Mouse (Mus musculus): Measurements from ENCODE around the gene Lrtm1. TPM values are rescaled to one million over a fixed set of nuclear protein-coding genes. Genes with fewer than 3 reads are reported as not detected.

Gene Lrtm1
- polyA plus RNA-seq, 1 experiment from 2014 or later = 1.0 TPM

GRCm38 (mm10) chr14:29038246-29038645 lies 20.2 kb downstream of the Lrtm1 start:
- Histone ChIP-seq H3K4me2 (no peak overlapping the region), H3K9ac (no peak overlapping the region), H3K9me3 (replicated peaks) (no peaks in the 10 kb centered on the region), H3K4me1 (replicated peaks) (peaks cover 20% of the 10 kb centered on the region; the same call in 1 of the 2 replicates), H3K27ac (no peak overlapping the region), H3K27me3 (no peaks in the 10 kb centered on the region), H3K36me3 (no peaks in the 10 kb centered on the region), H3K4me3 (no peak overlapping the region)
- no peak for ATAC-seq (replicated peaks; ENCODE audit: insufficient number of reproducible peaks, insufficient read depth, low FRiP score, low read depth)
- 78% methylated on average over 5 of the region's 5 CpGs for WGBS

DNA sequence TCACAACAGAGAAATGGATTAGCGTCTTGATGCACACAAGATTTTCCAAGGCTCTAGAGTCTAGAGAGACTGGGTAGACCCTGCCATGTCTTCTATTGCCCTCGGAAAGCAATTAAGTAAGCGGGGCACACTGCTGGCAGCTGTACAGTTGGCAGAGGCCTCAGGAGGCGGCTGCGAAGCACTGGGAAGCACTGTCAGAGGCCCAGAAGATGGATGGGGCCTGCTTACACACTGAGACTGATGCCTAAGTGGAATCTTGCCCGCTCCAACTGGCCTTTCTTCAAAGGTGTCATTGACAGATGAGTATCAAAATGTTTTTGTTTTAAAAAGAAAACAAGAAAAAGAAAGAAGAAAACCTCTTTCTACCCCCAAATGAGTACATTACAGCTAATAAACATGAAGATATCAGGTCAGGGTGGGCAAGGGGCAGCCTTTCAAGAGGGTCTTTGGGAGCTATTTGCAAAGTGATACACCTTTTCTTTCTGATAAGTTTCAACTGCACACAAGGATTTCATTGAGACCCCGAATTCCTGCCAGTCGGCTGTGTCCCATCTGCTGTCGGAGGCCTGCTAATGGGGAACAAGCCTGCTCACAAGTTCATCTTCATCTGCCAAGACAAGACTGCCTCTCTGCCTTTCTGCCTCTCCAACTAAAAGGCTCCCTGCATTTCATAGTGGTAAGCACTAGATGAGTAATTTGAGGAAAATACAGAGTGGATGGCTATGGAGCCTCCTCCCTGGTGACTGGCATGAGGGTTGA lies 22.8 kb downstream of the Lrtm1 start:
- peak overlapping the region; percentile 43; the same call in 1 of the 2 replicates for H3K27ac ChIP-seq
- 60% methylated on average over 9 of the region's 9 CpGs for WGBS
- ATAC-seq (replicated peaks; ENCODE audit: insufficient number of reproducible peaks, insufficient read depth, low FRiP score, low read depth) = no peak

GRCm38 (mm10) chr14:29041498-29041897 lies 23.5 kb downstream of the Lrtm1 start:
- Histone ChIP-seq H3K4me2 (no peak overlapping the region), H3K9ac (no peak overlapping the region), H3K27ac (peak overlapping the region; percentile 43), H3K36me3 (no peaks in the 10 kb centered on the region), H3K4me3 (no peak overlapping the region), H3K4me1 (replicated peaks) (peaks cover 20% of the 10 kb centered on the region; the same call in 1 of the 2 replicates), H3K27me3 (no peaks in the 10 kb centered on the region), H3K9me3 (replicated peaks) (no peaks in the 10 kb centered on the region)
- WGBS = 61% methylated on average over 1 of the region's 1 CpGs
- ATAC-seq (replicated peaks; ENCODE audit: insufficient number of reproducible peaks, insufficient read depth, low FRiP score, low read depth) = no peak

More for the DNA sequence above, 22.8 kb downstream of the Lrtm1 start:
- H3K4me2 ChIP-seq = no peak overlapping the region
- H3K4me3 ChIP-seq = no peak overlapping the region
- H3K36me3 ChIP-seq = no peaks in the 10 kb centered on the region
- no peaks in the 10 kb centered on the region for H3K27me3 ChIP-seq
- H3K9ac ChIP-seq = no peak overlapping the region
- peaks cover 20% of the 10 kb centered on the region; the same call in 1 of the 2 replicates for H3K4me1 ChIP-seq (replicated peaks)
- H3K9me3 ChIP-seq (replicated peaks) = no peaks in the 10 kb centered on the region

- no peak for ATAC-seq (replicated peaks; ENCODE audit: insufficient number of reproducible peaks, insufficient read depth, low FRiP score, low read depth)
- Histone ChIP-seq H3K27ac (peak overlapping the region; percentile 43; the same call in 1 of the 2 replicates), H3K36me3 (no peaks in the 10 kb centered on the region), H3K4me3 (no peak overlapping the region), H3K27me3 (no peaks in the 10 kb centered on the region), H3K9ac (no peak overlapping the region), H3K9me3 (replicated peaks) (no peaks in the 10 kb centered on the region), H3K4me2 (no peak overlapping the region), H3K4me1 (replicated peaks) (peaks cover 20% of the 10 kb centered on the region; the same call in 1 of the 2 replicates)
- WGBS = 52% methylated on average over 1 of the region's 1 CpGs
These were observed 24.3 kb downstream of the Lrtm1 start for GRCm38 (mm10) chr14:29042355-29042754.

- WGBS = 26% methylated on average over 16 of the region's 16 CpGs
- Histone ChIP-seq H3K27me3 (no peaks in the 10 kb centered on the region), H3K36me3 (no peaks in the 10 kb centered on the region), H3K4me3 (no peak overlapping the region), H3K9me3 (replicated peaks) (no peaks in the 10 kb centered on the region), H3K4me1 (replicated peaks) (peaks cover 5% of the 10 kb centered on the region; the same call in 1 of the 2 replicates), H3K4me2 (no peak overlapping the region), H3K9ac (no peak overlapping the region), H3K27ac (no peak overlapping the region)
- no peak for ATAC-seq (replicated peaks; ENCODE audit: insufficient number of reproducible peaks, insufficient read depth, low FRiP score, low read depth)
These were observed 34.2 kb downstream of the Lrtm1 start for GRCm38 (mm10) chr14:29051951-29052835.

DNA sequence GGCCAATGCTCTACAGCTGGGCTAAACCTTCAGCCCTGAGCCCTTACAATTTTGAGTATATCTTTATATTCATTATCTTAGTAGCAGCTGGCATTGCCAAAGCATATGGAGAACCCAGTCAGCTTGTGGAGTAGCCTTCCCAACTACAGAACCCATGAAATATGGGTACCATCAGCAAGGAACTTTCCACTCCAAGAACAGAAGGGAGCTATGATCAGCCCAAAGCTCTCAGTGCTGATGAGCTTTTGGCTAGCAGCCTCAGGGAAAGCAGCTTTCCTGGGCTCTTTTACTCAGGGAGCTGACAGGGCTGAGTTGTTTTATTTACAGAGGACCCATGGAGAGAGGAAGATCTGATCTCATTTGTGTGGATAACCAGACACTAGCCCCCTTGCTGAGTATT lies 42.7 kb downstream of the Lrtm1 start:
- H3K27ac ChIP-seq = no peak overlapping the region
- H3K9ac ChIP-seq = no peak overlapping the region
- ATAC-seq (replicated peaks; ENCODE audit: insufficient number of reproducible peaks, insufficient read depth, low FRiP score, low read depth) = no peak
- no peak overlapping the region for H3K4me3 ChIP-seq
- H3K9me3 ChIP-seq (replicated peaks) = no peaks in the 10 kb centered on the region
- H3K27me3 ChIP-seq = no peaks in the 10 kb centered on the region
- no peaks in the 10 kb centered on the region for H3K4me1 ChIP-seq (replicated peaks)
- no peak overlapping the region for H3K4me2 ChIP-seq
- H3K36me3 ChIP-seq = no peaks in the 10 kb centered on the region

DNA sequence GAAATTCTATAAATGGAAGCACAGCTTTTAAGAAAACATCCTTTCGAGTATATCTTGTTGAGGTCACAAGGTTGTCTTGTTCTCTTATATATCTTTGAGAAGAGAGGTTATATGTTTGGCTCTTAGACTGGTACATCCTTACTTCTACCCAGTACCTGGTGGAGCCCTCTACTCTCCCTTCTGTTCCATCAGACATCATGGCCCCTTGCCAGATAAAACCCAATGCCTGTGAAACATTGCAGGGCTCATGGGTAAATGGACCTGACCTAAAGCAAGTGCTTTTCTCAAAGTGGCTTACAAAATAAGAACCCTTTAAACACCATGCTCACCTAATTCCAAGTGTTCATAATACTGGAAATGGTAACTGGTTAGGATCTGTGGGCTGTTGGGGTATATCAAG lies 43.5 kb downstream of the Lrtm1 start:
- no peak overlapping the region for H3K27ac ChIP-seq
- ATAC-seq (replicated peaks; ENCODE audit: insufficient number of reproducible peaks, insufficient read depth, low FRiP score, low read depth) = no peak
- no peaks in the 10 kb centered on the region for H3K4me1 ChIP-seq (replicated peaks)
- H3K9ac ChIP-seq = no peak overlapping the region
- no peak overlapping the region for H3K4me2 ChIP-seq
- no peaks in the 10 kb centered on the region for H3K27me3 ChIP-seq
- WGBS = 88% methylated on average over 1 of the region's 1 CpGs
- H3K4me3 ChIP-seq = no peak overlapping the region
- H3K36me3 ChIP-seq = no peaks in the 10 kb centered on the region
- no peaks in the 10 kb centered on the region for H3K9me3 ChIP-seq (replicated peaks)

DNA sequence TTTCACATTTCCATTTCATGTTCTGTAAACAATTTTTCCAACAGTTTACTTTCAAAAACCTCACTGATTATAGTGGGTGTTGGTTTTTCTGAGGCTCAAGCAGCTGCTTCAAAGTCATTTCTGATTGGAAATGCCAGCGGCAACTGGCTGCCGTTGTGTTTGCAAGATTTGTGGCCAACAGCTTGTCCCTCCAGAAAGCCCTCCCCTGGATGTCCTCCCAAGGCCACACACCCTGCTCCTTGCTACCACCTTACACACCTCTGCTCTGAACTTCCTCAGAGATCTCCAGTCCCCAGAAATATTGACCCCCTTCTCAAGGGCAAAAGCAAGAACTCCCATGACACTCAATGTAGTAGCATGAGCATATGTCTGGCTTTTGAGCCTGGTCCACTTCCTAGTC lies 44.7 kb downstream of the Lrtm1 start:
- no peak for ATAC-seq (replicated peaks; ENCODE audit: insufficient number of reproducible peaks, insufficient read depth, low FRiP score, low read depth)
- 94% methylated on average over 2 of the region's 2 CpGs for WGBS
- Histone ChIP-seq H3K4me2 (no peak overlapping the region), H3K36me3 (no peaks in the 10 kb centered on the region), H3K4me3 (no peak overlapping the region), H3K9me3 (replicated peaks) (no peaks in the 10 kb centered on the region), H3K9ac (no peak overlapping the region), H3K27me3 (no peaks in the 10 kb centered on the region), H3K27ac (no peak overlapping the region), H3K4me1 (replicated peaks) (no peaks in the 10 kb centered on the region)

DNA sequence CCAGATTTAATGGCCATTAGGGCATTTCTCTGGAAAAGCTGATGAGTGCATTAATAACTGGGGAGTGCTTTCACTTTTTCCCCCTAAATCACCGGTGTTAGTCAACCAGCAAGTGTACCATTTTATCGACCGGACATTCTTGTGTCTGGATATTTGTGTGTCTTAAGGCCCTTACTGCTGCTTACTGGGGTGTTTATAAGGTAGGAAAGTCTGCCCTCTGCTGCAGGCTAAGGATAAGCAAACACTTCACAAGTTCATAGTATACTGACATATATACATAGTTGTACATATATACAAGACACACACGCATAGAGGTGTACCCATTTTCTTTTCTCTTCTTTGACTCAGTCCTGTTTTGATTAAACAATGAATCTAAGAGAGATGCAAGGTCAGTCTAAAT lies 55.7 kb downstream of the Lrtm1 start:
- Histone ChIP-seq H3K36me3 (no peaks in the 10 kb centered on the region), H3K9ac (no peak overlapping the region), H3K4me3 (no peak overlapping the region), H3K27me3 (peaks cover 4% of the 10 kb centered on the region; the same call in 1 of the 2 replicates), H3K9me3 (replicated peaks) (no peaks in the 10 kb centered on the region), H3K4me1 (replicated peaks) (no peaks in the 10 kb centered on the region), H3K4me2 (no peak overlapping the region), H3K27ac (no peak overlapping the region)
- 61% methylated on average over 4 of the region's 4 CpGs for WGBS
- no peak for ATAC-seq (replicated peaks; ENCODE audit: insufficient number of reproducible peaks, insufficient read depth, low FRiP score, low read depth)

DNA sequence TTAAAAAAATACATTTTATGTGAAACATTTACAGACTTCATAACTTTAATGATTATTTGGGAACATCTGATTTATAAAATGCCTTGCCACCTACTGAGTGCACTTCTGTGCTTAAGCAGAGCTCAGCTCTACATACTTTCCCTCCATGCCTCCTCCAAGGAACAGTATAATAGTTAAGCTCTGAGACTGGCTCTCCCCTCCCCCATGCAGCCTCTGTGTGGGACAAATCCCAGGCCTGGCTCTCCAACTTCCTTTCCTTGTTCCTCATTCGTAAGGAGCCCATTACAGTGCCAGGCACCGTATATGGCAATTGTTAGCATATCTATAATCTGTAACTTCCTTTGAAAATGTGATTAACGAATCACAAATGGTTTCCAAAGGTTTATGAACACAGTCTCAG lies 59.4 kb downstream of the Lrtm1 start:
- Histone ChIP-seq H3K27ac (no peak overlapping the region), H3K4me2 (no peak overlapping the region), H3K9me3 (replicated peaks) (no peaks in the 10 kb centered on the region), H3K4me3 (no peak overlapping the region), H3K27me3 (peaks cover 4% of the 10 kb centered on the region; the same call in 1 of the 2 replicates), H3K9ac (no peak overlapping the region), H3K36me3 (no peaks in the 10 kb centered on the region), H3K4me1 (replicated peaks) (no peaks in the 10 kb centered on the region)
- WGBS = 55% methylated on average over 3 of the region's 3 CpGs
- ATAC-seq (replicated peaks; ENCODE audit: insufficient number of reproducible peaks, insufficient read depth, low FRiP score, low read depth) = no peak

DNA sequence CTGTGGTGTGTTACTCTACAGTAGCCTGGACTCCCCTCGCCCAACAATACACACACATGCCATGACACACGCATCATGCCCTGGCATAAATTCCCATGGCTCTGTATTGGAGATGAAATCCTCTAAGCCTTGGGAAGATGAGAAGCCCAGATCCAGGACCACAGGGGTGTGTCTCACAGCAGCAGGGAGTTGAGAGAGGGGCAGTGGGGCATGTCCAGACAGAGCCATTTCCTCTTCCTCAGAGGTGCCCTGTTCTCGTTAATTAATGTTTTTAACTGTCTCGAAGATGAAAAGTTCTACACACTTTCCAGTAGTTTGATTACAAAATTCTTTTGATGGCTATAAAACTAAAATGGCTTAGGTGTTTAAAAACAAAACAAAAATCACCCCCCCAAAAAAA lies 62.2 kb downstream of the Lrtm1 start:
- Histone ChIP-seq H3K27ac (no peak overlapping the region), H3K9me3 (replicated peaks) (no peaks in the 10 kb centered on the region), H3K9ac (no peak overlapping the region), H3K4me2 (no peak overlapping the region), H3K4me3 (no peak overlapping the region), H3K4me1 (replicated peaks) (no peaks in the 10 kb centered on the region), H3K36me3 (no peaks in the 10 kb centered on the region), H3K27me3 (peaks cover 4% of the 10 kb centered on the region; the same call in 1 of the 2 replicates)
- WGBS = 86% methylated on average over 4 of the region's 4 CpGs
- ATAC-seq (replicated peaks; ENCODE audit: insufficient number of reproducible peaks, insufficient read depth, low FRiP score, low read depth) = no peak
